Mouse (Mus musculus): ENCODE measurements around the gene Dda1.

DNA sequence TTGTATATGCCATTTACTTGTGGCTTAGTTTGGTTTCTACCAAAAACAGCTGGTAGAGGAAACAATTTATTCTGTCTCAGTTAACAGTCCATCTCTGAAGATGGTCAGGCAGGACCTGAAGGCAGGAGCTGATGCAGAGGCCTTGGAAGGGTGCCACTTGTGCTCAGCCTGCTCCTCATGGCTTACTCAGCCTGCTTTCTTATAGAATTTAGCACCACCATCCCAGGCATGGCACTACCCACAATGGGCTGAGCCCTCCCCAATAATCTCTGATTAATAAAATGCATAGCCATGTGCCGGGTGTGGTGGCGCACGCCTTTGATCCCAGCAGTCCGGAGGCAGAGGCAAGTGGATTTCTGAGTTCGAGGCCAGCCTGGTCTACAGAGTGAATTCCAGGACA lies 2.8 kb upstream of the Dda1 start:
- no peak for TF ChIP-seq POLR2A (IDR thresholded peaks at IDR 0.05; ENCODE audit: borderline replicate concordance, insufficient read depth, low read length)
- TF ChIP-seq CTCF (IDR thresholded peaks at IDR 0.05; ENCODE audit: borderline replicate concordance, insufficient read depth, low read depth, low read length): no peak
